Mouse (Mus musculus) heart, embryonic 15.5 days (tissue): ENCODE results near the gene Tubgcp6. TPM values are rescaled to one million over a fixed set of nuclear protein-coding genes. Genes with fewer than 3 reads are reported as not detected.

Experiments
- ATAC-seq: fragments of 200-750 bp; cut with Nextera tagmentation; replicated peaks from 2 replicates; pipeline ENCODE4 v1.8.0; 2017; ENCODE audit warnings: low read depth, moderate TSS enrichment; ENCODE audit not compliant: insufficient number of reproducible peaks, insufficient read depth, low FRiP score
- H3K27ac ChIP-seq: fragments of 300-500 bp; sonication (generic); 2 replicates; pipeline ENCODE4 v1.5.1; 2015; ENCODE audit warnings: mild to moderate bottlenecking, inconsistent platforms
- H3K27me3 ChIP-seq: fragments of 300-500 bp; sonication (generic); 2 replicates; pipeline ENCODE4 v1.6.1; 2015; ENCODE audit warnings: inconsistent platforms
- H3K36me3 ChIP-seq: fragments of 300-500 bp; sonication (generic); 2 replicates; pipeline ENCODE4 v1.6.1; 2015; ENCODE audit warnings: mild to moderate bottlenecking, inconsistent platforms
- H3K4me1 ChIP-seq: fragments of 300-500 bp; sonication (generic); replicated peaks from 2 replicates; pipeline ENCODE4 v1.6.1; 2015; ENCODE audit warnings: inconsistent platforms
- H3K4me2 ChIP-seq: fragments of 300-500 bp; sonication (generic); 2 replicates; pipeline ENCODE4 v1.6.1; 2015; ENCODE audit warnings: inconsistent platforms, mild to moderate bottlenecking, moderate library complexity
- H3K4me3 ChIP-seq: fragments of 300-500 bp; sonication (generic); 2 replicates; pipeline ENCODE4 v1.5.1; 2015; ENCODE audit warnings: mild to moderate bottlenecking, inconsistent platforms
- H3K9ac ChIP-seq: fragments of 300-500 bp; sonication (generic); 2 replicates; pipeline ENCODE4 v1.6.1; 2015; ENCODE audit warnings: mild to moderate bottlenecking, inconsistent platforms
- H3K9me3 ChIP-seq: fragments of 300-500 bp; sonication (generic); replicated peaks from 2 replicates; pipeline ENCODE4 v1.6.1; 2016; ENCODE audit warnings: inconsistent platforms
- WGBS: fragments of 180-500 bp; shearing (Covaris S2); methylation state at CpG from one replicate; pipeline ENCODE4 v1.1.7; 2015; ENCODE audit warnings: mixed read lengths; 5-methylcytosine and 5-hydroxymethylcytosine counted together
- microRNA-seq: library from miRNA; unstranded; fragments of <30 nt; microRNA quantifications from one replicate; pipeline ENCODE4, GENCODE M21; 2016
- polyA plus RNA-seq: library from polyadenylated mRNA; unstranded; fragments of >200 nt; fragmentation: Nextera tagmentation; extraction: Ambion mirVana; gene quantifications from 2 replicates; pipeline ENCODE4 v1.2.1, GENCODE M21; 2015

Tubgcp6 gene
- polyA plus RNA-seq, 1 experiment from 2014 or later, result 7.9 TPM

GRCm38 (mm10) chr15:89061761-89062517, 61.0 kb downstream of the Tubgcp6 start:
- Histone ChIP-seq H3K36me3 (no peaks in the 10 kb centered on the region), H3K4me2 (no peak overlapping the region), H3K27me3 (peaks cover 79% of the 10 kb centered on the region), H3K4me3 (no peak overlapping the region), H3K9me3 (no peaks in the 10 kb centered on the region), H3K27ac (no peak overlapping the region), H3K4me1 (peaks cover 12% of the 10 kb centered on the region), H3K9ac (no peak overlapping the region)
- 88% methylated on average over 6 of the region's 6 CpGs for WGBS
- ATAC-seq, result no peak

- Histone ChIP-seq H3K4me3 (no peak overlapping the region), H3K9ac (no peak overlapping the region), H3K4me2 (peak overlapping the region; percentile 84)
Observed at GRCm38 (mm10) chr15:89060811-89061460, 62.0 kb downstream of the Tubgcp6 start.

GRCm38 (mm10) chr15:89060032-89060681, 62.8 kb downstream of the Tubgcp6 start:
- peak overlapping the region; percentile 67 for H3K4me3 ChIP-seq
- no peak for ATAC-seq
- H3K27me3 ChIP-seq, result peaks cover 63% of the 10 kb centered on the region
- no peaks in the 10 kb centered on the region for H3K9me3 ChIP-seq
- peak overlapping the region; percentile 70 for H3K9ac ChIP-seq
- peaks cover 12% of the 10 kb centered on the region for H3K4me1 ChIP-seq
- H3K4me2 ChIP-seq, result peak overlapping the region; percentile 84
- H3K36me3 ChIP-seq, result no peaks in the 10 kb centered on the region; the same call in 1 of the 2 replicates
- 0 out of 2 replicates have a peak overlapping the region, but pooled peaks have one; percentile 33 for H3K27ac ChIP-seq
- WGBS, result 2% methylated on average over 43 of the region's 48 CpGs

More at GRCm38 (mm10) chr15:89060811-89061460, 62.0 kb downstream of the Tubgcp6 start:
- 87% methylated on average over 12 of the region's 12 CpGs for WGBS
- Histone ChIP-seq H3K36me3 (no peaks in the 10 kb centered on the region), H3K27me3 (peaks cover 69% of the 10 kb centered on the region), H3K27ac (no peak overlapping the region), H3K9me3 (no peaks in the 10 kb centered on the region), H3K4me1 (peaks cover 12% of the 10 kb centered on the region)
- no peak for ATAC-seq

GRCm38 (mm10) chr15:89059161-89059931, 63.6 kb downstream of the Tubgcp6 start, which contains the start of gene Panx2:
TSS of gene Panx2 (plus strand) at chr15:89059734.
- H3K4me1 ChIP-seq, result peaks cover 12% of the 10 kb centered on the region
- H3K9ac ChIP-seq, result peak within 1 kb of the TSS; percentile 70
- H3K36me3 ChIP-seq, result no peaks in the 10 kb centered on the region; the same call in 1 of the 2 replicates
- H3K4me3 ChIP-seq, result peak within 1 kb of the TSS; percentile 67
- H3K27ac ChIP-seq, result 0 out of 2 replicates have a peak within 1 kb of the TSS, but pooled peaks have one; percentile 33
- H3K27me3 ChIP-seq, result peaks cover 63% of the 10 kb centered on the region
- no peak for ATAC-seq
- WGBS, result 1% methylated on average over 37 of the region's 57 CpGs
- H3K9me3 ChIP-seq, result no peaks in the 10 kb centered on the region
- H3K4me2 ChIP-seq, result peak within 1 kb of the TSS; percentile 84

- WGBS, result 25% methylated on average over 6 of the region's 6 CpGs
- Histone ChIP-seq H3K27ac (no peak overlapping the region), H3K4me1 (peaks cover 12% of the 10 kb centered on the region), H3K9ac (peak overlapping the region; percentile 70; the same call in 1 of the 2 replicates), H3K36me3 (peaks cover 2% of the 10 kb centered on the region; the same call in 1 of the 2 replicates), H3K4me2 (peak overlapping the region; percentile 84), H3K27me3 (peaks cover 59% of the 10 kb centered on the region), H3K9me3 (no peaks in the 10 kb centered on the region), H3K4me3 (peak overlapping the region; percentile 67)
- no peak for ATAC-seq
Observed at GRCm38 (mm10) chr15:89058736-89059135, 64.2 kb downstream of the Tubgcp6 start.

GRCm38 (mm10) chr15:89054666-89055065, 68.2 kb downstream of the Tubgcp6 start:
- Histone ChIP-seq H3K9ac (no peak overlapping the region), H3K9me3 (no peaks in the 10 kb centered on the region), H3K36me3 (peaks cover 3% of the 10 kb centered on the region; the same call in 1 of the 2 replicates), H3K4me1 (peaks cover 7% of the 10 kb centered on the region), H3K27ac (no peak overlapping the region), H3K4me2 (no peak overlapping the region), H3K27me3 (peaks cover 21% of the 10 kb centered on the region), H3K4me3 (no peak overlapping the region)
- WGBS, result 86% methylated on average over 7 of the region's 7 CpGs
- ATAC-seq, result no peak

Small RNAs within 50 kb of the gene (microRNA-seq; reads per million reads assigned to microRNA genes)
- gene Mir7118, result not detected

Other genes starting within 250 kb of the Tubgcp6 start
- not detected in 2 replicates for gene Ttll8, start 168.7 kb downstream of the Tubgcp6 start, polyA plus RNA-seq
- gene Mlc1, start 144.1 kb downstream of the Tubgcp6 start, polyA plus RNA-seq, result not detected in 2 replicates
- 69.4 and 76.5 TPM in 2 replicates for gene Mov10l1, start 140.2 kb downstream of the Tubgcp6 start, polyA plus RNA-seq
- 1.5 and 1.7 TPM in 2 replicates for gene Panx2, start 63.4 kb downstream of the Tubgcp6 start, polyA plus RNA-seq
- gene Trabd, start 48.0 kb downstream of the Tubgcp6 start, polyA plus RNA-seq, result 40.8 and 56.4 TPM in 2 replicates
- 10.1 and 14.1 TPM in 2 replicates for gene Selenoo, start 34.0 kb downstream of the Tubgcp6 start, polyA plus RNA-seq
- 14.8 and 18.2 TPM in 2 replicates for gene Hdac10, start 5.6 kb upstream of the Tubgcp6 start, polyA plus RNA-seq
- 16.0 and 19.1 TPM in 2 replicates for gene Mapk12, start 17.6 kb upstream of the Tubgcp6 start, polyA plus RNA-seq
- gene Mapk11, start 26.5 kb upstream of the Tubgcp6 start, polyA plus RNA-seq, result 3.1 and 4.1 TPM in 2 replicates
- gene Plxnb2, start 57.7 kb upstream of the Tubgcp6 start, polyA plus RNA-seq, result 76.5 and 109 TPM in 2 replicates
- gene Dennd6b, start 73.4 kb upstream of the Tubgcp6 start, polyA plus RNA-seq, result 15.3 and 18.2 TPM in 2 replicates
- gene Ppp6r2, start 88.4 kb upstream of the Tubgcp6 start, polyA plus RNA-seq, result 18.6 and 22.7 TPM in 2 replicates
- gene Sbf1, start 192.2 kb upstream of the Tubgcp6 start, polyA plus RNA-seq, result 27.5 and 45.9 TPM in 2 replicates
- 0.19 and 0.60 TPM in 2 replicates for gene Adm2, start 199.6 kb upstream of the Tubgcp6 start, polyA plus RNA-seq
- 0.28 TPM in 1 of 2 replicates, not detected in the other for gene Miox, start 211.3 kb upstream of the Tubgcp6 start, polyA plus RNA-seq
- gene Lmf2, start 232.5 kb upstream of the Tubgcp6 start, polyA plus RNA-seq, result 43.0 and 57.7 TPM in 2 replicates
- 85.3 and 96.9 TPM in 2 replicates for gene Ncaph2, start 232.6 kb upstream of the Tubgcp6 start, polyA plus RNA-seq